Mouse (Mus musculus): ENCODE measurements around the gene Mrps25. TPM values are rescaled to one million over a fixed set of nuclear protein-coding genes. Genes with fewer than 3 reads are reported as not detected.

Mrps25 gene
- 10 to 100 TPM; 10.2 to 55.9 (median 26.5) TPM for total RNA-seq (2018; cell fraction: chromatin; rRNA removed)
- total RNA-seq (2018; cell fraction: cytosol; rRNA removed) = 10 to 100 TPM; 16.0 to 31.2 (median 22.2) TPM
- 10 to 100 TPM in 17 of 26 experiments, 1 to 10 TPM in 9; 4.6 to 39.6 (median 12.7) TPM for total RNA-seq (2018; cell fraction: nucleus; rRNA removed)
- 20.5 to 40.7 TPM (median 29.2 TPM) in 3 replicates for polyA plus RNA-seq (2018)

DNA sequence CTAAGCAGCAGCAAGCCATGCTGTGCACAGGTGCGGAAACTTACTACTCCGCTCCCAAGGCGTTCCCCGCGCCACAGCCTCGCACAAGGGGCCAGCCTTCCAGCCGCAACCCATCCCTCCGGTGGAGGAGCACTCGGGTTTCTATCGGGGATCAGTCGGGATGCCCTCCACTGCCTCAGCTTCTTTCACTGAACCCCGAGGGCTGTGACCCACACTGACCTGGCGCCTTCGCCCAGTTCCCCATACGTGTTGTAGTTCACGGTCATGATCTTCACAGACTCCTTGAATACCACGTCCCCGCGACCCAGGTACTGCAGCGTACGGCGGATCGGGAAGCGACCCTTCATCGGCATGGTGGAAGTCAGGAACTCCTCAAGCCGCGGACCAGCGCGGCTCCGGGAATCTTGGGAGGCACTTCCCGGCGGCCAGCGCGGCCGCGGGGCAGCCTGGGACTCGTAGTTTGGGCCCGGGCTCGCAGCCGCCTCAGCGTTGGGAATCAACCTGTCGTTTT is at the start of gene Mrps25:
TSS of gene Mrps25 (minus strand) at position 413 of the 511 bp plus-strand sequence.
- Histone ChIP-seq H3K79me2 (ENCODE audit: inconsistent target) (peaks cover 40% of the 10 kb centered on the region), H3K36me3 (ENCODE audit: inconsistent target) (peaks cover 2% of the 10 kb centered on the region)
- 1% methylated on average over 42 of the region's 42 CpGs for WGBS (ENCODE audit: missing documents)

GRCm38 (mm10) chr6:92231762-92232161 is 47.9 kb upstream of the Mrps25 start:
- no peak overlapping the region for H3K27ac ChIP-seq
- H3K79me2 ChIP-seq (ENCODE audit: inconsistent target) = no peaks in the 10 kb centered on the region
- H3K4me3 ChIP-seq (ENCODE audit: inconsistent target) = no peak overlapping the region
- WGBS (ENCODE audit: missing documents) = 76% methylated on average over 4 of the region's 4 CpGs
- H3K36me3 ChIP-seq (ENCODE audit: inconsistent target) = no peaks in the 10 kb centered on the region

More for the DNA sequence above, at the start of gene Mrps25:
- Histone ChIP-seq H3K4me3 (ENCODE audit: inconsistent target) (peak within 1 kb of the TSS; percentile 99), H3K27ac (peak within 1 kb of the TSS; percentile 38; the same call in 1 of the 2 replicates)

DNA sequence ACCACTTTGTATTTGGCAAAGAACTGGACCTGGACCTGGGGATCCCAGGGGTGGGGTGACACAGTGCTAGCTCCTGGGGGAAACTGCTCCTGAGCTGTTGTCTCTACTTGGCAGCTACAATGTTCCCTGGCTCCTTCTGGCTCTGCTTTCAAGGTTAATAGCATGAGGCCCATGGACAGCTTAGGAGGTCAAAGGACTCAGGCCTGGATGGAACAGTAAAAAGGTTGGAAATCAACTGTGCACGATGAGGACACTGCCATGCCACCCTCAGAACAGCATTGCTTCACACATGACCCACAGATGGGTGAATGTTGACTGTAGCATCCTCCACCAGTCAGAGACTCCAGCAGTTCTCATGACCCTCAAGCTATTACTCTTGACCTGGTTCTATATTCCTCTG is 47.5 kb upstream of the Mrps25 start:
- H3K79me2 ChIP-seq (ENCODE audit: inconsistent target) = no peaks in the 10 kb centered on the region
- H3K36me3 ChIP-seq (ENCODE audit: inconsistent target) = no peaks in the 10 kb centered on the region
- no peak overlapping the region for H3K27ac ChIP-seq
- WGBS (ENCODE audit: missing documents) = 73% methylated on average over 1 of the region's 1 CpGs
- no peak overlapping the region for H3K4me3 ChIP-seq (ENCODE audit: inconsistent target)

- 100% methylated on average over 2 of the region's 2 CpGs for WGBS (ENCODE audit: missing documents)
- Histone ChIP-seq H3K36me3 (ENCODE audit: inconsistent target) (no peaks in the 10 kb centered on the region), H3K4me3 (ENCODE audit: inconsistent target) (no peak overlapping the region), H3K27ac (no peak overlapping the region), H3K79me2 (ENCODE audit: inconsistent target) (no peaks in the 10 kb centered on the region)
Measured at GRCm38 (mm10) chr6:92229586-92229985, 45.8 kb upstream of the Mrps25 start.

DNA sequence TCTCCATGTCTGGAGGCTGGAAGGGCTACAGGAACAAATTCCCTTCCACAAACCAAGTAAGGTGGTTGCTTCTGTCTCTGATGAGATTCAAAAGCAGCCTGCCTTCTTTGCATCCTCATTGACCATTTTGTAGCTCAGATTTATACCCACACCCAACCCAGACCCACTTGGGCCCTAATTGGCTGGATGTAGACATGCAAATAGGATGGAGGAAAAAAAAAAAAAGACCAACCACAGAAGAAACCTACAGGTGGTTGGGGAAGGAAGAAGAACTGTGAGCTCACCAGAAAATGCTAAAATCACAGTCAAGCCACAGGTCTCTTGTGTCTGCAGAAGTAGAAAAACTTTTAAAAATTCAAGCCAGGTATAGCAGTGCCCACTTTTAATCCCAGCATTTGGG is 45.3 kb upstream of the Mrps25 start:
- Histone ChIP-seq H3K36me3 (ENCODE audit: inconsistent target) (no peaks in the 10 kb centered on the region), H3K79me2 (ENCODE audit: inconsistent target) (no peaks in the 10 kb centered on the region), H3K4me3 (ENCODE audit: inconsistent target) (no peak overlapping the region), H3K27ac (no peak overlapping the region)

DNA sequence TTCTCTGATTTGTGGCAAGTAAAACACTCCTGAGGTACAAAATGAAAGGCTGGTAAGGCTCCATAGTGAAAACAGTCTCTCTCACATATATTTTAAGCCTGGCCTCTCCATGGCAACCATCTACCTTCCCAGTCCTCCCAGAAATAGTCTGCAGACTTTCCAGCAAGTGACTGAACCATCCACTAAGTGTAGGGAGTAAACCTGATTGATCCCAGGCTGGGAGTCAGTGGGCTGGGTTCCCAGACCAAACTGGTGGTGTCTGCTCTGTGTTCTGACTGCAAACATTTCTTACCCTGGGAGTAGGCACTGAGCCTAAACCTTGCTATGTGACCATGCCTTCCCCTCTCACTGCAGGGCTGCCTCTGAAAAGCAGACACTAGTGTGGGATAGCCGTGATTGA is 41.1 kb upstream of the Mrps25 start:
- H3K36me3 ChIP-seq (ENCODE audit: inconsistent target) = no peaks in the 10 kb centered on the region
- H3K4me3 ChIP-seq (ENCODE audit: inconsistent target) = no peak overlapping the region
- 70% methylated on average over 1 of the region's 1 CpGs for WGBS (ENCODE audit: missing documents)

DNA sequence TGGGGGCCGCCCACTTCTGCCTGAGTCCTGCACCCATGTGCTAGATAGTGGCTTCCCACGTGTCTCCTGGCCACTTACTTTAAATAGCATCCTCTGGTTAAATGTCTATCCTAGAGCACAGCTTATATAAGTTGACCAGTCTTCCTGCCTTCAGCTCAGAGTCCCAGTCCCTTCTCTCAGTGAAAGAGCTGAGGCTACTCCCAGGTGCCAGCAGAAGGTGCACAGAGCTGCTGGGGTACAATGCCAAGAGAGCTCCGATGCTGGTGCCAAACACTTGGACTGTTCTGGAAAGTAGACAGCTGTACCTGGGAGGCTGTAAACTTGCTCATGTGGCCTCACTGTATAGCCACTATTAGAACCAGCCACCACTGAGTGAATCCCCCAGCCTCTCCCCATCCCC is 38.2 kb upstream of the Mrps25 start:
- 90% methylated on average over 3 of the region's 3 CpGs for WGBS (ENCODE audit: missing documents)
- Histone ChIP-seq H3K36me3 (ENCODE audit: inconsistent target) (no peaks in the 10 kb centered on the region), H3K4me3 (ENCODE audit: inconsistent target) (no peak overlapping the region), H3K79me2 (ENCODE audit: inconsistent target) (no peaks in the 10 kb centered on the region), H3K27ac (no peak overlapping the region)

More for the DNA sequence above, 41.1 kb upstream of the Mrps25 start:
- no peak overlapping the region for H3K27ac ChIP-seq
- H3K79me2 ChIP-seq (ENCODE audit: inconsistent target) = no peaks in the 10 kb centered on the region

- Histone ChIP-seq H3K27ac (no peak overlapping the region), H3K79me2 (ENCODE audit: inconsistent target) (no peaks in the 10 kb centered on the region), H3K4me3 (ENCODE audit: inconsistent target) (no peak overlapping the region), H3K36me3 (ENCODE audit: inconsistent target) (no peaks in the 10 kb centered on the region)
- 83% methylated on average over 6 of the region's 6 CpGs for WGBS (ENCODE audit: missing documents)
Measured at GRCm38 (mm10) chr6:92221604-92222003, 37.8 kb upstream of the Mrps25 start.

- Histone ChIP-seq H3K27ac (no peak overlapping the region), H3K79me2 (ENCODE audit: inconsistent target) (peaks cover 2% of the 10 kb centered on the region; the same call in 1 of the 2 replicates), H3K4me3 (ENCODE audit: inconsistent target) (no peak overlapping the region), H3K36me3 (ENCODE audit: inconsistent target) (no peaks in the 10 kb centered on the region)
- 50% methylated on average over 3 of the region's 3 CpGs for WGBS (ENCODE audit: missing documents)
Measured at GRCm38 (mm10) chr6:92219445-92219844, 35.6 kb upstream of the Mrps25 start.

DNA sequence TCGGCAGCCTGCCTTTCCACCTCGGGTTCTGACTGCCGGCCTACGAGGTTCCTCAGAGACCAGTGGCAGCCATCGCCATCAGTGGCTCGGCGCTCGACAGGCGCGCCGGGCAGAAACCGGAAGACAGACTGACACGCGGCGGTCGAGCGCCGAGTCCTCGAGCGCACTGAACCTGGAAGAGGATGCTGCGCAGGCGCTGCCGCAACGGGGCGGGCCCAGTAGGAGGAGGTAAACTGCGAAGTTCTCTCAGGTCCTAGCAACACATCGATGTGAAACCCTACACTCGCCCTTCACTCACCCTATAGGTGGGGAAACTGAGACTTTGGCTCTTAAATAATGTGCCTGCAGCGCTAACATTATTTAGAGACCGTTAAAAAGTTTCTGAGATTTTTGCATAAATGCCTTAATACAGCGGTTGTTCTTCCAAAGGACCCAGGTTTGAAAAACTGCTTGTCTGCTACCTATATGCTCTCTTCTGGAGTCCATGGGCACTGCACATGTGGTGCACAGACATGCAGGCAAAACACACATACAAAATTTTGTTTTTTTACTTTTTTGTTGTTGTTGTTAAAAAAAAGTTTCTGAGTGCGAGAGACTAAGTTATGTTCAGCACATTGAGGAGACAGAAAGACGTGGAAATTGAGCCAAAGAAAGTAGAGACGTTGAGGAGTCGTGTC is 31.1 kb upstream of the Mrps25 start, which contains the start of gene Rbsn:
TSS of gene Rbsn (minus strand) at position 153 of the 677 bp plus-strand sequence.
- 11% methylated on average over 35 of the region's 35 CpGs for WGBS (ENCODE audit: missing documents)
- Histone ChIP-seq H3K79me2 (ENCODE audit: inconsistent target) (peaks cover 45% of the 10 kb centered on the region), H3K4me3 (ENCODE audit: inconsistent target) (peak within 1 kb of the TSS; percentile 90), H3K27ac (peak within 1 kb of the TSS; percentile 34; the same call in 1 of the 2 replicates), H3K36me3 (ENCODE audit: inconsistent target) (no peaks in the 10 kb centered on the region)

DNA sequence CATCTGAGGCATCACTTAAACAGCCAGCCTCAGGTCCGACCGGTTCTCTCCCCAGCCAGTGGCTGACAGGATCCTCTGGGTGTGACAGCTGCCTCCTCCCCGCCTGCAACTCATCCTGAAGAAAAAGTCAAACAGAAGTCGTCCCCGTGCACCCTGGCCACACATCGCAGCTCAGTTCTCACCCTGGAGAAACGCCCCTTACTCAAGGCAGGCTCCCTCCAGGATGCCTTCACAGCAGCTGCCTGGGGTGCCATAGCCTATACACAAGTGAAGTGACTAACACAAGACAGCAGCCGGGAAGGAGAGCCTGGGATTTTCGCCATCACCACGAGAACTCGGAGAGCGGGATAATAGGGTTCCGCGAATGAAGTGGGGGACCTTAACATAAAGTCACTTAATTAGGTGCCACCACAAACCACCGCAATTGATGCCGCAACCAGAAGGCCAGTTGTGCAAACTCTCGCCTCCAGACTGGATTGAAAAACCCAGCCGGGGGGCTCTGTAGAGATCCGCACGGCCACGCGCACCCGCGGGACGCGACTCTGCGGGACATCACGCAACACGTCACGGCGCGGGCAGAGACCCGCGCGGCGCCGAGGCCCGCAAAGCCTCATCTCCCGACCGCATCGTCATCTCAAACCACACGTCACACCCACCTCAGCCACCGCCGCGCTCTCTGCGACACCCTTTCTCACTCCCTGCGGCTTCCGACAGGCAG is 30.4 kb upstream of the Mrps25 start:
- Histone ChIP-seq H3K4me3 (ENCODE audit: inconsistent target) (peak overlapping the region; percentile 90), H3K36me3 (ENCODE audit: inconsistent target) (no peaks in the 10 kb centered on the region), H3K27ac (peak overlapping the region; percentile 34; the same call in 1 of the 2 replicates), H3K79me2 (ENCODE audit: inconsistent target) (peaks cover 46% of the 10 kb centered on the region)
- 1% methylated on average over 46 of the region's 48 CpGs for WGBS (ENCODE audit: missing documents)

DNA sequence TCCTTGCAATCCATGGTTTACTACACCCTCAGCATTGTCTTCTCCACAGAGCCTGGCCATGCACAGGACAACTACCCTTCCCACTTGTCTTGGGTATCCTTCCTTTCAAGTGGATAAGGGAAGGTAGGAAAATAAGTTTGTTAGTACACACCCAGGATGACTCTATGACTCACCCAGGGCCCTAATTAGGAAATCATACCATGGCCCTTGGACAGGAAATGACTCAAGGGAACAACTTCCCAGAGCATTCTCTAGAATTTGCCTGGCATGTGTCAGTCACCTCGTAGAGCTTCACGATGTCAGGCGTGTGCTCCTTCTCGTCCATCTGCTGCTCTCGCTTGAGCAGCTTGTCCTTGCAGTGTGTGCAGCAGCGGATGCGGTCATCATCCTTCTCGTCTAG is 15.6 kb upstream of the Mrps25 start:
- Histone ChIP-seq H3K79me2 (ENCODE audit: inconsistent target) (no peaks in the 10 kb centered on the region), H3K4me3 (ENCODE audit: inconsistent target) (no peak overlapping the region), H3K36me3 (ENCODE audit: inconsistent target) (peaks cover 53% of the 10 kb centered on the region), H3K27ac (peak overlapping the region; percentile 52)
- 51% methylated on average over 8 of the region's 8 CpGs for WGBS (ENCODE audit: missing documents)

DNA sequence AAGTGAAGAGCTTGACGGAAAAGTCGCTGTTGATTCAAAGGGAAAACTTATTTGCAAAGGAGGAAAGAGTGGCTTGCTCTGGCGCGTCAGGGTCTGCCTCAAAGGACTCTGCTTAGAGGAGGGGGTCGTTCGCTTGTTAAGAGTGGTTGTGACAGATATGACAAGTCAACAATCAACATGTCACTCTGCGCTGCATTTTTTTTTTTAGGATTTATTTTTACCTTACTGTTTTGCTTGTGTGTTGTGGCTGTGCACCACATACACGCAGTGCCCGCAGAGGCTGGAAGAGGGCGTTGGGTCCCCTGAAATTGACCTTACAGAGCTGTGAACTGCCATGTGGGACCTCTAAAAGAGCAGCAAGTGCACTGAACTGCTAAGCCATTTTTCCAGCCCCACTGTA is 345 bp upstream of the Mrps25 start:
- Histone ChIP-seq H3K27ac (0 out of 2 replicates have a peak overlapping the region, but pooled peaks have one; percentile 24), H3K36me3 (ENCODE audit: inconsistent target) (peaks cover 7% of the 10 kb centered on the region), H3K79me2 (ENCODE audit: inconsistent target) (peaks cover 40% of the 10 kb centered on the region), H3K4me3 (ENCODE audit: inconsistent target) (peak overlapping the region; percentile 99)
- WGBS (ENCODE audit: missing documents) = 6% methylated on average over 10 of the region's 10 CpGs

DNA sequence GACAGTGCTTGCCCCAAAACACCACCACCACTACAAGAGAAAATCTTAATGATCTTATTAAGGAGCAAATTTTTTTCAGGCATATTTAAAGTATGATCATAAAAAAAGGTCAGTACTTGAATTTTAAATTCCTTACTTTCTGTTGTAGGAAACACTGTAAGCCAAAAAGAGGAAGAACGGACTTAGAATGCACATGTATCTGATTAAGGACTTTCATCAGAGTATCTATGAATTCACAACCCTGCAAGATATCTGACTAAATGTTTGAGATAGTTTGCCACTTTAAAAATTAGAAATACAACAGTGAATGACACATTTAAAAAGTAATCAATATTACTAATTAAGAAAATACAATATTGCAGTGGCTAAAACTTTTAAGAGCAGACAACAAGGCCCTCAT is 7.4 kb downstream of the Mrps25 start:
- Histone ChIP-seq H3K4me3 (ENCODE audit: inconsistent target) (no peak overlapping the region), H3K27ac (no peak overlapping the region), H3K36me3 (ENCODE audit: inconsistent target) (peaks cover 34% of the 10 kb centered on the region), H3K79me2 (ENCODE audit: inconsistent target) (peaks cover 18% of the 10 kb centered on the region; the same call in 1 of the 2 replicates)
- 77% methylated on average over 1 of the region's 1 CpGs for WGBS (ENCODE audit: missing documents)

DNA sequence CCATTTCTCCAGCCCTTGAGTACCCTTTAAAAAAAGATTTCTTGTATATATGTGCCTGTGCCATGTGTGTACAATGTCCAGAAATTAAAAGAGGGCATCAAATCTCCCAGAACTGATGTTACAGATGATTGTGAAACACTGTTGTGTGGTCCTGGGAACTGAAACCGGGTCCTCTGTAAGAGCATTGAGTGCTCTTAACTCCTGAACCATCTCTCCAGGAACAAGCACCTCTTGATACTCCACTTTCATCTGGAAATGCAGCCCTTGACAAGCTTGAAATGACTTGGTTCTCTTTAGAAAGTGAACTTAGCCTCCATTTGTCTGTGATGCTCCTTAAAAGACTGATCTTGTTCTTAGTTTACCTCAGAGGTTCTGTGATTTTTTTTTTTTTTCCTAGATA is 21.1 kb downstream of the Mrps25 start:
- H3K36me3 ChIP-seq (ENCODE audit: inconsistent target) = peaks cover 93% of the 10 kb centered on the region
- 38% methylated on average over 1 of the region's 1 CpGs for WGBS (ENCODE audit: missing documents)
- H3K79me2 ChIP-seq (ENCODE audit: inconsistent target) = no peaks in the 10 kb centered on the region
- H3K27ac ChIP-seq = no peak overlapping the region
- H3K4me3 ChIP-seq (ENCODE audit: inconsistent target) = no peak overlapping the region

Measured in macrophage (primary cell).